Mouse (Mus musculus) lung, postnatal 0 days (tissue): ENCODE data around the gene Mapt.

Source experiments
- CTCF ChIP-seq: IDR thresholded peaks from 2 replicates; pipeline ENCODE4 v1.5.1; 2016; ENCODE audit warnings: antibody characterized with exemption, mild to moderate bottlenecking
- EP300 ChIP-seq: IDR thresholded peaks from 2 replicates; pipeline ENCODE4 v1.6.1; 2016; ENCODE audit warnings: antibody characterized with exemption, mild to moderate bottlenecking, control low read depth

DNA sequence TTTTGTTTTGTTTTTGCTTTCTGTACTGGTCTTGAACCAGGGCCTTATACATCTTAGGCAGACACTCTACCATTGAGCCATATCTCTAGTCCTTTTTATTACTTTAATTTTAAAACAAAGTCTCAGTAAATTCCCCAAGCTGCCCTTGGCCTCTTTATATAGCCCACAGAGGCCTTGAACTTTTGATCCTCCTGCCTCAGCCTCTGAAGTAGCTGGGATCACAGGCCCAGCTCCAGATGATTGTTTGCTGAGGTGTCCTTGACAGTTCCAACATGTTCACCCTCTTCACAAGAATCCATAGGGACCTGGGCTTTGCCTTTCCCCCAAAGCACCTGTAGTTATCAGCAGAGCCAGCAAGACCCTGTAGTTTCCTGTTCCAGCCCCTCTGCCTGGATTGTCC lies 34.5 kb downstream of the Mapt start:
- TF ChIP-seq EP300 (no peak), CTCF (no peak)
